Mouse (Mus musculus): ENCODE measurements around the gene Sacm1l.

Sacm1l gene

DNA sequence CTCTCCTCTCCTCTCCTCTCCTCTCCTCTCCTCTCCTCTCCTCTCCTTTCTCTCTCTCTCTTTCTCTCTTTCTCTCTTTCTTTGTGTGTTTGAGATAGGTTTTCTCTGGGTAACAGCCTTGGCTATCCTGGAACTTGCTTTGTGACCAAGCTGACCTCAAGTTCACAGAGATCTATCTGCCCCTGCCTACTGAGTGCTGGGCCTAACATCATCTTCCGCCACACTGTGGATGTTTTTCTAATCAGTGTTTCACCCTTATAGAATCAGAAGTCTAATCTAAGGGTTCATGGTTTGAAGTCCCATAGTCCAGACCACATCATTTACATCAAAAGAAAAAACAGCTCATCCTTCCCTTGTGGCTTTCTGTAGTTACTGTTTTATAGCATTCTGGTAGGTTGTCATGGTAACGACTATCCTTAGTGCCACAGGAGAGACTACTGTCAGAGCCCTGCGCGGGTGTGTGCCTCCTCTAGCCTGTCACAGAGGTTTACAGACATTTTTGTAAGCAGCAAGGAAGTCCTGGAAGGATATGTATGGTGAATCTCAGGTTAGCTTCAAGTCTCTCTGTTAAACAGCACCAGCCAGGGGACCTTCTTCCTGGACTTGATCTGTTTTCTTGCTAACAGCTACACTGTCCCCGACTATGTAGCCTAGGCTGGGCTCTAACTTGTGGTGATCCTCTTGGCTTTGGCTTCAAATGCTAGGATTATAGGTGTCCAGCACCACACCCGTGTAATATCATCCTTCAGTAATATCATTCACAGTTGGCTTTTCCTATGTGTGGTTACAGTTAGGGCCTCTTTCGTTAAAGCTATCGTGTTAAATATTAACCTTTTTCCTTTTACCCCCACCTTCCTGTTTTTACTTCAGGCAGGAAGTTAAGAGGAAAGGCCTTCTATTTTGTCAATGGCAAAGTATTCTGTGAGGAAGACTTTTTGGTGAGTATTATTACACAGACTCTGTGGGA lies 19.6 kb upstream of the Sacm1l start:
- no peak for DNase-seq (ENCODE audit: low spot score)

DNA sequence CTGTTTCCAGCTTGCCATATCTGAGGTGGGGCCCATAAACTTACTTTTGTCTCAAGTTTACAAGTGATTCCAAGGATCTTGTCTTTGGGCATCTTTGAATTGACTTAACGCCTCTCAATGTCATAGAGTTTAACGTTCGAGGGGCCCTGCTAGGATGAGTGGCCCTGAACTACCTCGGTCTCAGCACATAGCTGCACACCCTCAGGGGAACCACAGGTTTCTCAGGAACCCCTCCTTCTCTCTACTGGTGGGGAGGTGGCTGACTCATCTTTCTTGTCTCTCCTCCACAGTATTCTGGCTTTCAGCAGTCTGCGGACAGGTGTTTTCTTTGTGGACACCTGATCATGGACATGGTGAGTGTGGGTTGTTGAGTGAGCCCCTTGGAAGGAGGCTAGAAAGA lies 18.6 kb upstream of the Sacm1l start:
- DNase-seq (ENCODE audit: low spot score) = no peak

DNA sequence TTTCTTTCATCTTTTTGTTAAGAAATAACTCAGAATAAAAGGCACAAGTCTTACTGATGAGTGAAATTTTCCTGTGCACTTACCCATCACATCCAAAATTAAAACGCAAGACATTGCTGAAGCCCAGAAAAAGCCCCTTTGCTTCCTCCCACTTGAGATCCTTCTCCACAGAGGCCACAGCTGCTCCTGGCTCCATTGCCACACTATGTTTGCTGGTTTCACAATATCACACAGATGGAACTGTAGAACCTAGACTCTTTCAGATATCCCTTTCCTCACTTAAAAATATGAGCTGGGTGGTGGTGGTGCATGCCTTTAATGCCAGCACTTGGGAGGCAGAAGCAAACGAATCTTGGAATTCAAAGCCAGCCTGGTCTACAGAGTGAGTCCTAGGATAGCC lies 17.1 kb upstream of the Sacm1l start:
- no peak for DNase-seq (ENCODE audit: low spot score)

DNA sequence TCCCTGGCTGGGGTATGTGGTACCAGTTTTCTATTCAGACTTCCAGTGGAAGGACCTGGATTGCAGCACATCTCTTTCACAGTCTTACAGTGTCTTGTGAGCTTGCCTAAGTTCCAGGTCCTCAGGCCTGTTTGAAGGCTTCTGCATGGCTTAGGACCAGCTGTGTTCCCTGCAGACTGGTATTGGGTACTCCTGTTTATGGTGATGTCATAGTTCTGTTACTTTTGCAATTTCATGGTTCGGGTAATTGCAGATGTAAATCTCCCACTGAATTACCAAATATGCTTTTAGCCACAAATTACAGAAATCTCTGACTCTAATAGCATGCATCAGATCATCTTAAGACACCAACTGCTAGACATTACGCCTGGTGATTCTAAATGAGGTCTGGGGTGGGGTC lies 14.5 kb upstream of the Sacm1l start:
- no peak for DNase-seq (ENCODE audit: low spot score)

DNA sequence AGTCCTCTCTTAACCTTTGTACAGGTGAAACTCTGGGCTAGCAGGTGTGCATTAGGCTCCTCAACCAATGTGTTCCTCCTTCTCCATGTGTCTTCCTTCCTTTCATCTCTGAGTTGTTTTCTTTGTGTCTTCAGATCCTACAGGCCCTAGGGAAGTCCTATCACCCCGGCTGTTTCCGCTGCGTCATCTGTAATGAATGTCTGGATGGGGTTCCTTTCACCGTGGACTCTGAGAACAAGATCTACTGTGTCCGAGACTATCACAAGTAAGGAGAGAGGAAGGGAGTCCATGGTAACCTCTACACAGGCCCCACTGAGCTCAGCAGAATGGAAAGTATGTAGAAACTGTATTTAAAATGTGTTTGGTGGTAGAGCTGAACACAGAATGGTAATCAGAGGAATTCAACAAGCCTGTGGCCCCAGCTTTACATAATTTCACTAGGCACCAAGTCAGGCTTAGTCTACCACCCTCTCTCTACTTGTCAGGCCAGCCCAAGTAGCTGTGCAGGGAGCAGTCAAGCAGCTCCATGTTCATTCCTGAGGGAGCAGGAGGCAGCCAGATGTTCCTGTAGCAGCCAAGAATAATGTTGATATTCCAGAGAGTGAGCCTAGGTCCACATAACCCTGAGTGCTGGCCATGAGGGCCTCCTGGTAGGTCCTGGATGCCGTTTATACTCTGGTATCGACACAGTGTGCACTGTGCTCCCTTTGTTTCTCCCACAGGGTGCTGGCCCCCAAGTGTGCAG lies 12.7 kb upstream of the Sacm1l start:
- DNase-seq (ENCODE audit: low spot score) = no peak

DNA sequence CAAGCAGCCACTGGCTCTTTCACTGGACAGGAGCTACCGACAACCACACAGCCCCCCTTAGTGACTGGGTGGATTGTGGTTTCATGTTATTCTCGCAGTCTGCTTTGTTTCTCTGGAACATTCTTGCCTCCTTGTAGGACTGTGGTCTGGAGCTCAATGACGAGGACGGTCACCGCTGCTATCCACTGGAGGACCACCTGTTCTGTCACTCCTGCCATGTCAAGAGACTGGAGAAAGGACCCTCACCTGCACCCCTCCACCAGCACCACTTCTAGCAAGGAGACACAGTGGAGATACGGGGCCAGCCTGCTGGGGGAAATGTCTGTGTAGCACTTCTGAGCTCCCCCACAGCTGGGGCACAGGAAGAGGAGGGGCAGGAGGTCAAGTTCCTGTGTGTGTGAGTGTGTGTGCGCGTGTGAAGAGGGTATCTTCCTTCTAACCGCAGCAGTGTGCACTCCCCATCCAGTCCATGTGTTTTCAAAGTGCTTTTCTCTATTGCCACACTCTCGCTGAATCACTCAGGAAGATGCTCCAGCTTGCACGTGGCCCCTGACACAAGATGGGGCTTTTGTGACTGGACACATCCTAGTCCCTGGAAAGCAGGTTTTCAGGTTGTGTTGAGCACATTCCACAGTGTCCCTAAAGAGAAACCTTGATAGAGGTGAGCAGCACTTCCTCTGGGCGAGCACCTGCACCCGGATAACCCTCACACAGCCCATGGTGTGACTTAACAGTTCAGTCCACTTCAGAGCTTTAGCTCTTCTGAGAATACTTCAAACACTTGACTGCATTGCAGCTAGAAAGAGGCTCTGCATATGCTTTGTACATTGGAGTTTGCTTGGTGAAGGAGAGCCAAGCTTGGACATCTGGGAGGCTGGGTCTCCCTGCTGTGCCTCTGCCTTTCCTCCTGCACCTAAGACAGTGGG lies 10.3 kb upstream of the Sacm1l start:
- DNase-seq (ENCODE audit: low spot score) = no peak

- no peak for DNase-seq (ENCODE audit: low spot score)
Observed at GRCm38 (mm10) chr9:123520735-123521134, 8.8 kb upstream of the Sacm1l start.

GRCm38 (mm10) chr9:123523676-123524075 lies 5.9 kb upstream of the Sacm1l start:
- peak; percentile 41 for DNase-seq (ENCODE audit: low spot score)

- peak; percentile 54 for DNase-seq (ENCODE audit: low spot score)
Observed at GRCm38 (mm10) chr9:123525095-123525494, 4.5 kb upstream of the Sacm1l start.

- no peak for DNase-seq (ENCODE audit: low spot score)
Observed at GRCm38 (mm10) chr9:123526502-123526901, 3.1 kb upstream of the Sacm1l start.

GRCm38 (mm10) chr9:123528087-123528925 lies 1.3 kb upstream of the Sacm1l start:
- no peak for DNase-seq (ENCODE audit: low spot score)

DNA sequence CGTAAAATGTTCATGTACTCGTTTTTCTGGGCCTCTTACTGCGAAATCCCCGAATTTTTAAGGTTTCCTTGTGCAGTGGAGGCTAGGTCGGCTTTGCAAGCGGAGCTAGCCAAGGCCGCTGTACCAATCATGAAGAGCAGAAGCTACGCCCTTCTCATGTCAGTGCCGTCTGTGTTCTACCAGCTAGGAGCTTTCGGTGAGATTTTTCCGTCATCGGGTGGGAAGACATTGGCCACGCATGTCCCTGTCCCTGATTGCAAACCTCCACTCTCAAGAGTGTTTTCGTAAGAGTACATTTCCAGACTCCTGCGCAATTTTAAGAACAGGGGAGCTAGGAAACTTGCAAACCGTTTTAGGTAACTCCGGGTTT lies 648 bp upstream of the Sacm1l start:
- DNase-seq (ENCODE audit: low spot score) = peak; percentile 28

GRCm38 (mm10) chr9:123530158-123530475 lies 558 bp downstream of the Sacm1l start:
- DNase-seq (ENCODE audit: low spot score) = no peak

- no peak for DNase-seq (ENCODE audit: low spot score)
Observed at GRCm38 (mm10) chr9:123530566-123531130, 1.1 kb downstream of the Sacm1l start.

GRCm38 (mm10) chr9:123531234-123531633 lies 1.7 kb downstream of the Sacm1l start:
- no peak for DNase-seq (ENCODE audit: low spot score)

GRCm38 (mm10) chr9:123536613-123537012 lies 7.1 kb downstream of the Sacm1l start:
- no peak for DNase-seq (ENCODE audit: low spot score)

GRCm38 (mm10) chr9:123538189-123538588 lies 8.6 kb downstream of the Sacm1l start:
- no peak for DNase-seq (ENCODE audit: low spot score)

GRCm38 (mm10) chr9:123539093-123539492 lies 9.5 kb downstream of the Sacm1l start:
- no peak for DNase-seq (ENCODE audit: low spot score)

GRCm38 (mm10) chr9:123539823-123540222 lies 10.3 kb downstream of the Sacm1l start:
- DNase-seq (ENCODE audit: low spot score) = no peak

GRCm38 (mm10) chr9:123554599-123554998 lies 25.0 kb downstream of the Sacm1l start:
- DNase-seq (ENCODE audit: low spot score) = no peak
